Mouse (Mus musculus): ENCODE measurements around the gene Ndufc2. TPM values are rescaled to one million over a fixed set of nuclear protein-coding genes. Genes with fewer than 3 reads are reported as not detected.
A peak's percentile ranks its signal among the peaks of the same experiment; 100 is the strongest.

Gene Ndufc2
- total and polyA plus RNA-seq, 2 experiments from 2014 or later, result 463 to 638 TPM

GRCm38 (mm10) chr7:97411106-97411505 is 11.3 kb downstream of the Ndufc2 start:
- H3K4me1 ChIP-seq (ENCODE audit: insufficient read depth, low read length), result no peaks in the 10 kb centered on the region
- no peak overlapping the region for H3K27ac ChIP-seq (ENCODE audit: low read depth, low read length)
- H3K4me2 ChIP-seq (ENCODE audit: low read depth, low read length, poor library complexity, severe bottlenecking), result no peak overlapping the region
- ATAC-seq (ENCODE audit: low FRiP score), result no peak
- TF ChIP-seq CTCF (IDR thresholded peaks at IDR 0.05), result no peak
- no peak overlapping the region for H3K9ac ChIP-seq (replicated peaks; ENCODE audit: low read length, poor library complexity, severe bottlenecking)
- peaks cover 23% of the 10 kb centered on the region; the same call in 1 of the 2 replicates for H3K36me3 ChIP-seq (ENCODE audit: insufficient read depth, low read length)
- H3K27me3 ChIP-seq (ENCODE audit: insufficient read depth, low read length), result no peaks in the 10 kb centered on the region
- no peak overlapping the region for H3K4me3 ChIP-seq (ENCODE audit: low read depth, low read length)
- no peaks in the 10 kb centered on the region for H3K9me3 ChIP-seq (ENCODE audit: low read length)
- DNase-seq (ENCODE audit: low spot score), result no peak
- 89% methylated on average over 2 of the region's 2 CpGs for WGBS

GRCm38 (mm10) chr7:97411575-97411974 is 11.8 kb downstream of the Ndufc2 start:
- H3K27ac ChIP-seq (ENCODE audit: low read depth, low read length), result no peak overlapping the region
- peaks cover 23% of the 10 kb centered on the region; the same call in 1 of the 2 replicates for H3K36me3 ChIP-seq (ENCODE audit: insufficient read depth, low read length)
- no peaks in the 10 kb centered on the region for H3K4me1 ChIP-seq (ENCODE audit: insufficient read depth, low read length)
- H3K4me2 ChIP-seq (ENCODE audit: low read depth, low read length, poor library complexity, severe bottlenecking), result no peak overlapping the region
- H3K4me3 ChIP-seq (ENCODE audit: low read depth, low read length), result no peak overlapping the region
- no peaks in the 10 kb centered on the region for H3K27me3 ChIP-seq (ENCODE audit: insufficient read depth, low read length)
- H3K9me3 ChIP-seq (ENCODE audit: low read length), result no peaks in the 10 kb centered on the region
- 86% methylated on average over 3 of the region's 3 CpGs for WGBS
- TF ChIP-seq CTCF (IDR thresholded peaks at IDR 0.05), result peak; percentile 57
- no peak for DNase-seq (ENCODE audit: low spot score)
- ATAC-seq (ENCODE audit: low FRiP score), result no peak
- no peak overlapping the region for H3K9ac ChIP-seq (replicated peaks; ENCODE audit: low read length, poor library complexity, severe bottlenecking)

DNA sequence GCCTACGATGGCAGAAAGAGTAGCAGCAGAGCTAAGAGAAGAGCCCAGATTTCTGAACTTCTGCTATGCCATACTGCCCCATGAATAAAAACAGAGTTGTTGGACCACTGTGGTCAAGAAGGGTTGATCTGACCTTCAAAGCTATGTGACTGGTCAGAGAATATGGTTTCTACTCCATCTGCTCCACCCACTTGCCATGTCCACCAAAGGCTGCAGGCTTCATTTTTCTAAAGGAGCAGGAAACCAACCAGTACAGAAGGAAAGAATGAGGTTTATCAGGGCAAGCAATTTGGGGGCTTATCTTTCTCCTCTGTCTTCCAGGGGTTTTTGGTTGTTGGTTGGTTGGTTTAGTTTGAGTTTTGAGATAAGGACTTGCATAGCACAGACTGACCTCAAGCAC is 14.2 kb downstream of the Ndufc2 start:
- no peak overlapping the region for H3K27ac ChIP-seq (ENCODE audit: low read depth, low read length)
- H3K9me3 ChIP-seq (ENCODE audit: low read length), result no peaks in the 10 kb centered on the region
- no peak for TF ChIP-seq CTCF (IDR thresholded peaks at IDR 0.05)
- H3K4me3 ChIP-seq (ENCODE audit: low read depth, low read length), result no peak overlapping the region
- peaks cover 17% of the 10 kb centered on the region; the same call in 1 of the 2 replicates for H3K36me3 ChIP-seq (ENCODE audit: insufficient read depth, low read length)
- DNase-seq (ENCODE audit: low spot score), result no peak
- H3K27me3 ChIP-seq (ENCODE audit: insufficient read depth, low read length), result no peaks in the 10 kb centered on the region
- no peak overlapping the region for H3K9ac ChIP-seq (replicated peaks; ENCODE audit: low read length, poor library complexity, severe bottlenecking)
- ATAC-seq (ENCODE audit: low FRiP score), result no peak
- H3K4me2 ChIP-seq (ENCODE audit: low read depth, low read length, poor library complexity, severe bottlenecking), result no peak overlapping the region
- H3K4me1 ChIP-seq (ENCODE audit: insufficient read depth, low read length), result no peaks in the 10 kb centered on the region
- WGBS, result 100% methylated on average over 1 of the region's 1 CpGs

GRCm38 (mm10) chr7:97414426-97414825 is 14.6 kb downstream of the Ndufc2 start:
- no peak overlapping the region for H3K27ac ChIP-seq (ENCODE audit: low read depth, low read length)
- no peak for TF ChIP-seq CTCF (IDR thresholded peaks at IDR 0.05)

GRCm38 (mm10) chr7:97414915-97415687 is 15.3 kb downstream of the Ndufc2 start:
- Histone ChIP-seq H3K36me3 (ENCODE audit: insufficient read depth, low read length) (peaks cover 15% of the 10 kb centered on the region; the same call in 1 of the 2 replicates), H3K4me2 (ENCODE audit: low read depth, low read length, poor library complexity, severe bottlenecking) (no peak overlapping the region), H3K27me3 (ENCODE audit: insufficient read depth, low read length) (no peaks in the 10 kb centered on the region), H3K9me3 (ENCODE audit: low read length) (no peaks in the 10 kb centered on the region), H3K4me1 (ENCODE audit: insufficient read depth, low read length) (no peaks in the 10 kb centered on the region), H3K27ac (ENCODE audit: low read depth, low read length) (no peak overlapping the region), H3K9ac (replicated peaks; ENCODE audit: low read length, poor library complexity, severe bottlenecking) (no peak overlapping the region), H3K4me3 (ENCODE audit: low read depth, low read length) (no peak overlapping the region)
- 66% methylated on average over 9 of the region's 9 CpGs for WGBS
- DNase-seq (ENCODE audit: low spot score) (no peak), ATAC-seq (ENCODE audit: low FRiP score) (no peak)
- no peak for TF ChIP-seq CTCF (IDR thresholded peaks at IDR 0.05)

More at GRCm38 (mm10) chr7:97414426-97414825, 14.6 kb downstream of the Ndufc2 start:
- Histone ChIP-seq H3K4me3 (ENCODE audit: low read depth, low read length) (no peak overlapping the region), H3K9ac (replicated peaks; ENCODE audit: low read length, poor library complexity, severe bottlenecking) (no peak overlapping the region), H3K9me3 (ENCODE audit: low read length) (no peaks in the 10 kb centered on the region), H3K27me3 (ENCODE audit: insufficient read depth, low read length) (no peaks in the 10 kb centered on the region), H3K36me3 (ENCODE audit: insufficient read depth, low read length) (peaks cover 17% of the 10 kb centered on the region; the same call in 1 of the 2 replicates), H3K4me1 (ENCODE audit: insufficient read depth, low read length) (no peaks in the 10 kb centered on the region), H3K4me2 (ENCODE audit: low read depth, low read length, poor library complexity, severe bottlenecking) (no peak overlapping the region)
- ATAC-seq (ENCODE audit: low FRiP score), result no peak
- no peak for DNase-seq (ENCODE audit: low spot score)
- 92% methylated on average over 1 of the region's 1 CpGs for WGBS

DNA sequence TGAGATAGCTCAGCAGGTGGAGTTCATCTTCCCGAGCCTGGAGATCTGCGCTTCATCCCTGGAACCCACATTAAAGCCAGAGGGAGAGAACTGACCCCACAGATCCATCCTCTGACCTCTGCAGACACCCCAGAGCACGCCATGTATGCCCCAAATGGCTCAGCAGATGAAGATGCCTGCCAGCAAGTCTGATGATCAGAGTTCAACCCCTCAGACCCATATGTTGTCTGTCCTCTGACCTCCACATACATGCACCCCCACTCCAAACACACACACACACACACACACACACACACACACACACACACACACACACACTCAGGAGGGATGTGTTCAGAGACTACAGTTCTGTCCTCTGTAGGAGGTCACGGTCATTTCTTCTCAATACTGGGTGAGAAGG is 16.7 kb downstream of the Ndufc2 start:
- no peaks in the 10 kb centered on the region for H3K27me3 ChIP-seq (ENCODE audit: insufficient read depth, low read length)
- no peaks in the 10 kb centered on the region for H3K4me1 ChIP-seq (ENCODE audit: insufficient read depth, low read length)
- no peak for DNase-seq (ENCODE audit: low spot score)
- no peak overlapping the region for H3K9ac ChIP-seq (replicated peaks; ENCODE audit: low read length, poor library complexity, severe bottlenecking)
- no peaks in the 10 kb centered on the region for H3K9me3 ChIP-seq (ENCODE audit: low read length)
- peaks cover 5% of the 10 kb centered on the region; the same call in 1 of the 2 replicates for H3K36me3 ChIP-seq (ENCODE audit: insufficient read depth, low read length)
- no peak for TF ChIP-seq CTCF (IDR thresholded peaks at IDR 0.05)
- H3K4me3 ChIP-seq (ENCODE audit: low read depth, low read length), result no peak overlapping the region
- no peak for ATAC-seq (ENCODE audit: low FRiP score)
- WGBS, result 84% methylated on average over 4 of the region's 4 CpGs
- no peak overlapping the region for H3K27ac ChIP-seq (ENCODE audit: low read depth, low read length)
- H3K4me2 ChIP-seq (ENCODE audit: low read depth, low read length, poor library complexity, severe bottlenecking), result no peak overlapping the region

Measured in midbrain, postnatal 0 days (tissue).